Mouse (Mus musculus) CH12.LX (cell line): ENCODE data around the gene Lbr. TPM values are rescaled to one million over a fixed set of nuclear protein-coding genes. Genes with fewer than 3 reads are reported as not detected.

Source experiments
- DNase-seq: peaks from one replicate; pipeline ENCODE4 v3.0.0-alpha.2; 2013; ENCODE audit errors: extremely low read depth
- H3K27ac ChIP-seq: 2 replicates; pipeline ENCODE4 v1.5.1; 2012; ENCODE audit warnings: low read depth, mild to moderate bottlenecking, control low read depth, moderate library complexity; ENCODE audit not compliant: insufficient read depth
- H3K27me3 ChIP-seq: replicated peaks from 2 replicates; pipeline ENCODE3; 2012; ENCODE audit warnings: inconsistent platforms
- H3K36me3 ChIP-seq, 2 experiments: replicated peaks in 1 of 2; 2 replicates each; pipeline versions ENCODE3 to v1.6.1; 2012; ENCODE audit warnings: inconsistent platforms in 1 of 2, low read length in 1 of 2, mild to moderate bottlenecking in 1 of 2, mixed read lengths in 1 of 2, moderate library complexity in 1 of 2; ENCODE audit not compliant: control insufficient read depth in 1 of 2, insufficient read depth in 1 of 2
- H3K4me1 ChIP-seq, 2 experiments: 2 replicates each; pipeline ENCODE4 v1.6.1; 2012; ENCODE audit warnings: inconsistent platforms in 1 of 2, moderate library complexity in 1 of 2; ENCODE audit not compliant: insufficient read depth in 2 of 2, control insufficient read depth in 1 of 2
- H3K4me2 ChIP-seq: 2 replicates; pipeline ENCODE4 v1.6.1; 2012; ENCODE audit warnings: low read depth, mild to moderate bottlenecking, control low read depth; ENCODE audit not compliant: poor library complexity, insufficient read depth, severe bottlenecking
- H3K4me3 ChIP-seq, 3 experiments: fragments of 150-350 bp in 1 of 3; sonication (generic) in 1 of 3; replicated peaks in 1 of 3; 2 replicates each; pipeline versions ENCODE3 to v1.5.1; 2011 to 2012; ENCODE audit warnings: low read depth in 2 of 3, low read length in 2 of 3, mild to moderate bottlenecking in 2 of 3, moderate library complexity in 2 of 3, control low read depth in 1 of 3, improper control_type of control experiment in 1 of 3, inconsistent platforms in 1 of 3, mixed read lengths in 1 of 3; ENCODE audit not compliant: poor library complexity in 1 of 3
- H3K79me2 ChIP-seq: replicated peaks from 2 replicates; pipeline ENCODE4 v1.6.1; 2012; ENCODE audit warnings: mild to moderate bottlenecking, moderate library complexity; ENCODE audit not compliant: control insufficient read depth, poor library complexity, insufficient read depth, severe bottlenecking; ENCODE audit errors: extremely low read depth
- H3K9ac ChIP-seq: 2 replicates; pipeline ENCODE4 v1.6.1; 2012; ENCODE audit warnings: low read depth, mild to moderate bottlenecking, control low read depth, moderate library complexity; ENCODE audit not compliant: insufficient read depth
- H3K9me3 ChIP-seq: replicated peaks from 2 replicates; pipeline ENCODE3; 2012; ENCODE audit warnings: low read length, inconsistent platforms, mixed read lengths
- BHLHE40 ChIP-seq: IDR thresholded peaks from 2 replicates; pipeline ENCODE4 v1.6.1; 2011; ENCODE audit warnings: mild to moderate bottlenecking, low read depth, low read length, improper control_type of control experiment
- CHD1 ChIP-seq: IDR thresholded peaks from 2 replicates; pipeline ENCODE4 v1.6.1; 2012; ENCODE audit warnings: low read depth, low read length, improper control_type of control experiment, inconsistent platforms
- CHD2 ChIP-seq: IDR thresholded peaks from 2 replicates; pipeline ENCODE4 v1.6.1; 2011; ENCODE audit warnings: low read length, improper control_type of control experiment
- E2F4 ChIP-seq: IDR thresholded peaks from 2 replicates; pipeline ENCODE4 v1.6.1; 2011; ENCODE audit warnings: low read depth, low read length, improper control_type of control experiment; ENCODE audit not compliant: insufficient replicate concordance
- ELF1 ChIP-seq: IDR thresholded peaks from 2 replicates; pipeline ENCODE4 v1.6.1; 2014; ENCODE audit warnings: low read depth, mild to moderate bottlenecking, inconsistent platforms, low read length, improper control_type of control experiment
- IRF4 ChIP-seq: IDR thresholded peaks from 2 replicates; pipeline ENCODE4 v1.6.1; 2014; ENCODE audit warnings: low read depth, mild to moderate bottlenecking, inconsistent platforms, low read length, improper control_type of control experiment
- MAFK ChIP-seq: IDR thresholded peaks from 2 replicates; pipeline ENCODE4 v1.6.1; 2011; ENCODE audit warnings: low read length, improper control_type of control experiment; ENCODE audit not compliant: insufficient replicate concordance
- MXI1 ChIP-seq: IDR thresholded peaks from 2 replicates; pipeline ENCODE4 v1.6.1; 2011; ENCODE audit warnings: mild to moderate bottlenecking, low read depth, low read length, improper control_type of control experiment
- MYC ChIP-seq: IDR thresholded peaks from 2 replicates; pipeline ENCODE4 v1.6.1; 2011; ENCODE audit warnings: low read depth, mild to moderate bottlenecking, improper control_type of control experiment, low read length
- PAX5 ChIP-seq: IDR thresholded peaks from 2 replicates; pipeline ENCODE4 v1.6.1; 2012; ENCODE audit warnings: low read length, inconsistent platforms, mixed read lengths
- POLR2AphosphoS2 ChIP-seq: IDR thresholded peaks from 2 replicates; pipeline ENCODE4 v1.6.1; 2011; ENCODE audit warnings: low read depth, low read length, improper control_type of control experiment
- RCOR1 ChIP-seq: conservative IDR thresholded peaks from 2 replicates; pipeline ENCODE4 v1.6.1; 2012; ENCODE audit warnings: low read depth, mild to moderate bottlenecking, inconsistent platforms, low read length, improper control_type of control experiment
- SIN3A ChIP-seq: IDR thresholded peaks from 2 replicates; pipeline ENCODE4 v1.6.1; 2012; ENCODE audit warnings: low read length, improper control_type of control experiment, inconsistent platforms
- SMC3 ChIP-seq: IDR thresholded peaks from 2 replicates; pipeline ENCODE4 v1.6.1; 2011; ENCODE audit warnings: low read depth, low read length, improper control_type of control experiment
- TBP ChIP-seq: conservative IDR thresholded peaks from 2 replicates; pipeline ENCODE4 v1.6.1; 2011; ENCODE audit warnings: low read depth, low read length, improper control_type of control experiment
- UBTF ChIP-seq: IDR thresholded peaks from 2 replicates; pipeline ENCODE4 v1.6.1; 2012; ENCODE audit warnings: low read depth, mild to moderate bottlenecking, inconsistent platforms, low read length, improper control_type of control experiment, moderate library complexity
- USF1 ChIP-seq: IDR thresholded peaks from 2 replicates; pipeline ENCODE4 v1.6.1; 2014; ENCODE audit warnings: low read depth, mild to moderate bottlenecking, inconsistent platforms, low read length, improper control_type of control experiment
- USF2 ChIP-seq: conservative IDR thresholded peaks from 2 replicates; pipeline ENCODE4 v1.6.1; 2011; ENCODE audit warnings: low read depth, low read length, improper control_type of control experiment
- ZC3H11A ChIP-seq: IDR thresholded peaks from 2 replicates; pipeline ENCODE4 v1.6.1; 2012; ENCODE audit warnings: low read depth, mild to moderate bottlenecking, inconsistent platforms, low read length, improper control_type of control experiment
- ZMIZ1 ChIP-seq: IDR thresholded peaks from 2 replicates; pipeline ENCODE4 v1.6.1; 2012; ENCODE audit warnings: low read depth, mild to moderate bottlenecking, inconsistent platforms, low read length, improper control_type of control experiment
- ZNF384 ChIP-seq: IDR thresholded peaks from 2 replicates; pipeline ENCODE4 v1.6.1; 2012; ENCODE audit warnings: low read depth, low read length, improper control_type of control experiment, inconsistent platforms
- dilution Hi-C: fragments of 300-500 bp; cut with MboI; formaldehyde crosslinking; loops from 2 replicates; pipeline ENCODE4 v1.14.3; 2020; ENCODE audit warnings: low sequenced_read_pairs; ENCODE audit not compliant: extremely low pct_unique_long_range_greater_than_20kb, extremely low pct_ligation_motif_present
- in situ Hi-C: fragments of 300-500 bp; cut with MboI; formaldehyde crosslinking; loops from 3 replicates; pipeline ENCODE4 v1.14.3; 2019; ENCODE audit warnings: low sequenced_read_pairs, low pct_ligation_motif_present, low pct_unique_long_range_greater_than_20kb, mixed read lengths
- polyA plus RNA-seq: library from polyadenylated mRNA; unstranded; fragments of >175 nt; gene quantifications from 2 replicates; pipeline ENCODE4 v1.2.1, GENCODE M21; 2012; ENCODE audit warnings: low read depth; ENCODE audit not compliant: insufficient read length
- total RNA-seq, 2 experiments: library from RNA; depleted of rRNA; stranded (reverse); fragments of 300-350 nt in 1 of 2; fragments of >200 nt in 1 of 2; gene quantifications; 2 replicates each; pipeline ENCODE4 v1.2.3; 2012 to 2014

The Lbr gene
- total and polyA plus RNA-seq, 3 experiments: 78.4 to 142 (median 113) TPM

GRCm38 (mm10) chr1:181865863-181866216 lies 23.0 kb upstream of the Lbr start:
- TF ChIP-seq MYC: no peak
- no peak for TF ChIP-seq BHLHE40
- no peak for TF ChIP-seq POLR2AphosphoS2
- TF ChIP-seq ELF1: no peak
- no peak for TF ChIP-seq ZNF384
- TF ChIP-seq IRF4: no peak
- no peak for TF ChIP-seq ZMIZ1
- no peak for TF ChIP-seq CHD2
- no peak for TF ChIP-seq UBTF
- no peak for TF ChIP-seq SIN3A
- no peak for TF ChIP-seq MXI1
- in situ Hi-C loops: no loop called here
- Histone ChIP-seq H3K4me3 (no peak overlapping the region), H3K9ac (no peak overlapping the region), H3K4me1 (peaks cover 2 to 25% of the 10 kb centered on the region in 2 experiments), H3K36me3 (no peaks in the 10 kb centered on the region), H3K27ac (no peak overlapping the region), H3K79me2 (no peaks in the 10 kb centered on the region), H3K4me2 (no peak overlapping the region), H3K9me3 (no peaks in the 10 kb centered on the region), H3K27me3 (no peaks in the 10 kb centered on the region)
- DNase-seq: no peak
- dilution Hi-C loops: no loop called here

- TF ChIP-seq MXI1 (no peak), RCOR1 (no peak), TBP (no peak), USF1 (no peak), CHD2 (no peak), ZNF384 (no peak), E2F4 (no peak), ZMIZ1 (no peak), SIN3A (no peak), MYC (no peak), CHD1 (no peak), MAFK (no peak), PAX5 (no peak), SMC3 (no peak), ZC3H11A (no peak), UBTF (no peak), USF2 (no peak)
- Histone ChIP-seq H3K79me2 (no peaks in the 10 kb centered on the region), H3K9me3 (no peaks in the 10 kb centered on the region), H3K36me3 (no peaks in the 10 kb centered on the region), H3K4me2 (no peak overlapping the region), H3K4me3 (no peak overlapping the region), H3K27ac (no peak overlapping the region), H3K27me3 (no peaks in the 10 kb centered on the region), H3K4me1 (peaks cover 6 to 31% of the 10 kb centered on the region in 2 experiments), H3K9ac (no peak overlapping the region)
- in situ Hi-C loops (no loop called here), dilution Hi-C loops (no loop called here)
- no peak for DNase-seq
These were observed 22.4 kb upstream of the Lbr start for GRCm38 (mm10) chr1:181864971-181865862.
